Mouse (Mus musculus) skeletal muscle tissue, adult 2 months (tissue): ENCODE data around the gene Dgkh.
"Not testable (repeated sequence)": the region's sequence is repeated elsewhere in the genome, so short reads cannot be mapped to it uniquely, and the experiment has no call there.

ENCODE experiments used
- DNase-seq: peaks from one replicate; pipeline ENCODE4 v3.0.0-alpha.2; 2012; ENCODE audit warnings: low read depth, low spot score

The Dgkh gene

GRCm38 (mm10) chr14:78630923-78631875 lies 101.4 kb downstream of the Dgkh start:
- DNase-seq: no peak

- no peak for DNase-seq
Observed at GRCm38 (mm10) chr14:78627516-78628275, 104.9 kb downstream of the Dgkh start.

GRCm38 (mm10) chr14:78618883-78619295 lies 113.7 kb downstream of the Dgkh start:
- DNase-seq: no peak

- DNase-seq: no peak
Observed at GRCm38 (mm10) chr14:78613569-78613968, 119.0 kb downstream of the Dgkh start.

- DNase-seq: no peak
Observed at GRCm38 (mm10) chr14:78612111-78612788, 120.3 kb downstream of the Dgkh start.

GRCm38 (mm10) chr14:78594916-78595315 lies 137.7 kb downstream of the Dgkh start:
- DNase-seq: no peak

GRCm38 (mm10) chr14:78592965-78593364 lies 139.6 kb downstream of the Dgkh start:
- no peak for DNase-seq

- DNase-seq: no peak
Observed at GRCm38 (mm10) chr14:78590335-78590734, 142.2 kb downstream of the Dgkh start.

GRCm38 (mm10) chr14:78584222-78584621 lies 148.4 kb downstream of the Dgkh start:
- DNase-seq: no peak

GRCm38 (mm10) chr14:78583168-78583567 lies 149.4 kb downstream of the Dgkh start:
- no peak for DNase-seq

GRCm38 (mm10) chr14:78575899-78576298 lies 156.7 kb downstream of the Dgkh start:
- DNase-seq: no peak

- no peak for DNase-seq
Observed at GRCm38 (mm10) chr14:78568410-78568809, 164.2 kb downstream of the Dgkh start.

- DNase-seq: no peak
Observed at GRCm38 (mm10) chr14:78566431-78566830, 166.1 kb downstream of the Dgkh start.

GRCm38 (mm10) chr14:78564292-78564691 lies 168.3 kb downstream of the Dgkh start:
- DNase-seq: no peak

GRCm38 (mm10) chr14:78563211-78563610 lies 169.4 kb downstream of the Dgkh start:
- no peak for DNase-seq

- no peak for DNase-seq
Observed at GRCm38 (mm10) chr14:78562121-78562520, 170.5 kb downstream of the Dgkh start.

- no peak for DNase-seq
Observed at GRCm38 (mm10) chr14:78559042-78559441, 173.5 kb downstream of the Dgkh start.

- DNase-seq: not testable (repeated sequence)
Observed at GRCm38 (mm10) chr14:78554830-78555229, 177.7 kb downstream of the Dgkh start.

- DNase-seq: no peak
Observed at GRCm38 (mm10) chr14:78553661-78554060, 178.9 kb downstream of the Dgkh start.

- peak; percentile 63 for DNase-seq
Observed at GRCm38 (mm10) chr14:78548807-78549206, 183.8 kb downstream of the Dgkh start.

GRCm38 (mm10) chr14:78541319-78541718 lies 191.3 kb downstream of the Dgkh start:
- peak; percentile 50 for DNase-seq

GRCm38 (mm10) chr14:78539821-78540220 lies 192.8 kb downstream of the Dgkh start:
- DNase-seq: no peak
